9 mouse cellular contexts compared by ENCODE assay signal in genomic region chr4:47128515-47128914, GRCm38 (mm10). TPM values are rescaled to one million over a fixed set of nuclear protein-coding genes. Genes with fewer than 3 reads are reported as not detected.
A peak's percentile ranks its signal among the peaks of the same experiment; 100 is the strongest.
DNase-seq lines count a peak whose midpoint lies in the region.
"Had no signal": no experiment of that assay in that cellular context is flagged by ENCODE, and none has a peak within 500 bp of the region (broad histone marks: within the 10 kb centered on the region; RNA-seq: fewer than 3 reads in every experiment).

No protein-coding gene starts in this region.

- H3K27ac ChIP-seq in heart, embryonic 10.5 days = no peak overlapping the region
- no peak overlapping the region for H3K27ac ChIP-seq in embryonic facial prominence, embryonic 10.5 days (replicated peaks)
- H3K27ac ChIP-seq: embryonic facial prominence, embryonic 12.5 days had no signal

- H3K9me3 ChIP-seq in heart, embryonic 10.5 days = no peaks in the 10 kb centered on the region
- peaks cover 12% of the 10 kb centered on the region; the same call in 1 of the 2 replicates for H3K9me3 ChIP-seq in embryonic facial prominence, embryonic 10.5 days

- H3K4me1 ChIP-seq in heart, embryonic 10.5 days = no peaks in the 10 kb centered on the region
- no peaks in the 10 kb centered on the region for H3K4me1 ChIP-seq in embryonic facial prominence, embryonic 10.5 days
- H3K4me1 ChIP-seq: embryonic facial prominence, embryonic 12.5 days had no signal

- H3K27me3 ChIP-seq in heart, embryonic 10.5 days (ENCODE audit: insufficient read depth, poor library complexity, severe bottlenecking) = peaks cover 3% of the 10 kb centered on the region
- H3K27me3 ChIP-seq in embryonic facial prominence, embryonic 10.5 days (replicated peaks; ENCODE audit: low read depth, poor library complexity, severe bottlenecking) = no peaks in the 10 kb centered on the region
- H3K27me3 ChIP-seq: embryonic facial prominence, embryonic 12.5 days had no signal

- H3K4me3 ChIP-seq in heart, embryonic 10.5 days = no peak overlapping the region
- H3K4me3 ChIP-seq in embryonic facial prominence, embryonic 10.5 days = no peak overlapping the region
- H3K4me3 ChIP-seq: embryonic facial prominence, embryonic 12.5 days had no signal

- H3K36me3 ChIP-seq in heart, embryonic 10.5 days = no peaks in the 10 kb centered on the region
- no peaks in the 10 kb centered on the region for H3K36me3 ChIP-seq in embryonic facial prominence, embryonic 10.5 days (replicated peaks)
- H3K36me3 ChIP-seq: embryonic facial prominence, embryonic 12.5 days had no signal

- 71% methylated on average over 7 of the region's 7 CpGs for WGBS in heart, embryonic 10.5 days
- WGBS in embryonic facial prominence, embryonic 10.5 days = 85% methylated on average over 7 of the region's 7 CpGs

- DNase-seq in heart, adult 18-20 months = peak; percentile 40 to 42
- DNase-seq in heart, embryonic 10.5 days (ENCODE audit: low spot score) = no peak
- DNase-seq in urinary bladder, postnatal 14 days (ENCODE audit: low spot score) = peak; percentile 42
- no peak for DNase-seq in urinary bladder, postnatal 4 days (ENCODE audit: low spot score in 2 of 2)
- peak; percentile 56 to 73 for DNase-seq in kidney, postnatal 4 days
- DNase-seq in right cerebral cortex, adult 2 months (ENCODE audit: low spot score in 2 of 2) = no peak
- no peak for DNase-seq in embryonic facial prominence, embryonic 10.5 days (ENCODE audit: low spot score)
- no peak for DNase-seq in urinary bladder, adult 2 months (ENCODE audit: low spot score)

RNA-seq across cellular contexts. Expression of gene Galnt12, which starts 36.8 kb away (rescaled TPM):
- total RNA-seq in heart, adult 18-20 months (2021) = under 1 TPM; 0.30 to 0.57 TPM
- polyA plus RNA-seq in heart, embryonic 10.5 days (2016; fragmentation: Nextera tagmentation; extraction: Ambion mirVana) = 1.3 and 2.2 TPM in 2 replicates
- polyA plus RNA-seq in embryonic facial prominence, embryonic 10.5 days (2016; fragmentation: Nextera tagmentation; extraction: Ambion mirVana) = 3.1 and 3.4 TPM in 2 replicates
- polyA plus RNA-seq in urinary bladder, adult 2 months (2012; rRNA removed) = 3.7 and 3.9 TPM in 2 replicates

Comparison
In these comparisons a context has a peak if more than half of its experiments do, and no peak if none do; other contexts are left out.
1. DNase-seq: peak in heart, adult 18-20 months (2 of 2), urinary bladder, postnatal 14 days (single experiment) and kidney, postnatal 4 days (2 of 2); none in heart, embryonic 10.5 days (single experiment), urinary bladder, postnatal 4 days (0 of 2), right cerebral cortex, adult 2 months (0 of 2), embryonic facial prominence, embryonic 10.5 days (single experiment) and urinary bladder, adult 2 months (single experiment).